Mouse (Mus musculus) splenic B cell, adult 2 months (primary cell): ENCODE data around the gene Ccdc136.
"Not testable (repeated sequence)": the region's sequence is repeated elsewhere in the genome, so short reads cannot be mapped to it uniquely, and the experiment has no call there.

Source experiments
- DNase-seq: peaks from one replicate; pipeline ENCODE4 v3.0.0-alpha.2; 2011; ENCODE audit warnings: low read depth, low spot score
- H3K27me3 ChIP-seq: 2 replicates; pipeline ENCODE4 v1.6.1; 2012; ENCODE audit warnings: mild to moderate bottlenecking, low read length, moderate library complexity, mixed read lengths; ENCODE audit not compliant: control insufficient read depth, poor library complexity, insufficient read depth, severe bottlenecking
- H3K36me3 ChIP-seq: 2 replicates; pipeline ENCODE4 v1.6.1; 2012; ENCODE audit warnings: mild to moderate bottlenecking, low read length, moderate library complexity, mixed read lengths; ENCODE audit not compliant: control insufficient read depth, poor library complexity, insufficient read depth, severe bottlenecking

Ccdc136 gene

DNA sequence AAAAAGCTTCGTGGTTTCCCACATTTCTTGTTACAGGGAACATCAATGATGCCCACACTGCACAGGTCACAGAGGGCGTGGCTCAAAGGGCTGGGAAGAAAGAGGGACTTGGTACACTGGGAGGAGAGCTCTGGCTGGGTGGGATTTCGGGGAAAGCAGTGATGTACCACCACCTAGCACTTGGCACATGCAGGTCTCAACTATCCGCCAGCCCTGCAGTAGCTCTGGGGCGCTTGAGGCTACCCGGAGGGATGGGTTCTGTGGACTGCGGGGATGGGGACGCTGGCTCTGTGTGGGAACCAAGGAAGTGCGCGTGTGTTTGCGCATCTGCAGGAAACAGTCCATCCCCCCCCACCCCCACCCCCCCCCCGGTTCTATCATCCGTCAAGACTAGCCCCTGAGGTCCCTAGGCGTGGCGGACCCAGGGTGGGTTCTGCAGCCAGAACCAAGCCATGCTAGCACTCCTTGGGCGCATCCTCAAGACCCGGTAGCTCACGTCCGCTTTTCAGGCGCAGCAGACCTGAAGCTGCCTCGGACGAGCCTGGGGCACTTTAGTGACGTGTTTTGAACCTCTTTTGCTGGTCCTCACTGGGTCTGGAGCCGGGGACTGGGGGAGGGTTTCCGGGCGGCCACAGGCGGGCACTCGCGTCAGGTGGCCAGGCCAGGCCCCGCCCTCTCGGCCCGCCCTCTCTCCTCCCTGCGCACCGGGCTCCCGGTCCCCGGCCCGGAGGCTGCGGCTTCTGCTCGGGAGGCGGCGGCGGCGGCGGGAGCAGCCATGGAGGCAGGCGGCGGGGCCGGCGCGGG, at the start of gene Ccdc136:
Gene Ccdc136, plus strand, starts transcription at position 400 of the 804 bp plus-strand sequence.
- peak; percentile 32 for DNase-seq
- no peaks in the 10 kb centered on the region for H3K36me3 ChIP-seq
- H3K27me3 ChIP-seq = no peaks in the 10 kb centered on the region

DNA sequence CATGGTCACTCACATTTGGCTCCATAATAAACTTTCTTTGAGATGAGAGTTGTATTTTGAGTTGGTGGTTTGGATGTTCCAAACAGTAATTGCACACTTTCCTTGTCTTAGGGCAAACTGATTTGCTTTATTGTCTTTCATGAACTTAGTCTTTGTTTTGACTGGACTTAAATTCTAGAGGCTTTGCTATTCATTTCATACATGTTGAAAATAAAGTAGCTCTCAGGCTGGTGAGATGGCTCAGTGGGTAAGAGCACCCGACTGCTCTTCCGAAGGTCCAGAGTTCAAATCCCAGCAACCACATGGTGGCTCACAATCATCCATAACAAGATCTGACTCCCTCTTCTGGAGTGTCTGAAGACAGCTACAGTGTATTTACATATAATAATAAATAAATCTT, 49.6 kb upstream of the Ccdc136 start:
- DNase-seq, H3K36me3 ChIP-seq, H3K27me3 ChIP-seq: not testable (repeated sequence)

DNA sequence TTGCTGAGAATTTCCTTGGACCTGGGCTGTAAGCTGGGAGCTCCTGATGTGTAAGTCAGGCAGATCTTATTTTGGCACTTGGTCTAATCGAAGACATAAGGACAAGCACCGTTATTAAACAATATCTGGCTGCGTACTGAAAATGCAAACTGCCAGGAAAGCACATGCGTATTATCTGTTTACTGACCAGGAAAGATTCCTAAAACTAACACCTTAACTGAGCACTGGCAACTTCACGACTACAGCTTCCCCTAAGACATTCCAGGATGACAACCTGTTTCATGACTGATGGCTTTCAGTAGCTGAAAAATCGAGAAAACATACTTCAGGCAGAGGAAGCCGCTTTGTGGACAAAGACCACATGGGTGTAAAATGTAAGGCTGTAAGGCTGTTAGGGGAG, 48.9 kb upstream of the Ccdc136 start:
- H3K36me3 ChIP-seq = no peaks in the 10 kb centered on the region
- no peak for DNase-seq
- H3K27me3 ChIP-seq = no peaks in the 10 kb centered on the region

DNA sequence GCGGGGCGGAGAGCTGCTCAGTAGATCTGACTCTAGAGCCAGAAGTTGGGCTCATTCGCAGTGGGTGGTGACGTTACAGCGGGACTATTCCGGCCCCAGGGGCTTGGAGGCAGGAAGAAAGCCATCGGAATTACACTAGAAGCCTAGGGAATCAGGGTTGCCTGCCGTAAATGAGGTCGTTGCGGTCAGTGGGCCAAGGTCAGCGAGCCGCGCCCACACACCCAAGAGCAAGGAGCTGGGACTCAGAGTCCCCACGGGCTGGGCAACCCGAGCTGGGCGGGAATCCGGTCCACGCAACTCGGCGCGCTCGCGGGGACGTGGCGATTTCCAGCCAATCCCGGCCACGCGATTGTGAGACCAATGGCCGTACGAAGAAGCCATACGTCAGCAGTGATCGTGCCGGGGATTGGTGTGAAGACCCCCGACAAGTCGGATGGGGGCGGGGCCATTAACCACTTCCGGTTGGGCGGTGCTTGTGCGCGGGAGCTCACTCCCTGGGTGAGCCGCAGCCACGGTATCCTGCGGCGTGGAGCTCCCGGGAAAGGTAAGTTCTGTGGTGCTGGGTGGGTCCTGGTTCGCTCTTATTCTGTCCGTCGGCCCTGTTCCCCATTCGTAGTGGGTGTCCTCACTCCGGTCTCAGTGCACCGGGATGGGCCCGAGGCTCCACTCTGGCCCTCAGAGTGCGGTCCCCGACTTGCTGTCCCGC, 48.3 kb upstream of the Ccdc136 start, which contains the start of gene Calu:
Gene Calu, plus strand, starts transcription at position 405 of the 706 bp plus-strand sequence.
- peak; percentile 98 for DNase-seq
- Histone ChIP-seq H3K27me3 (no peaks in the 10 kb centered on the region), H3K36me3 (no peaks in the 10 kb centered on the region)

DNA sequence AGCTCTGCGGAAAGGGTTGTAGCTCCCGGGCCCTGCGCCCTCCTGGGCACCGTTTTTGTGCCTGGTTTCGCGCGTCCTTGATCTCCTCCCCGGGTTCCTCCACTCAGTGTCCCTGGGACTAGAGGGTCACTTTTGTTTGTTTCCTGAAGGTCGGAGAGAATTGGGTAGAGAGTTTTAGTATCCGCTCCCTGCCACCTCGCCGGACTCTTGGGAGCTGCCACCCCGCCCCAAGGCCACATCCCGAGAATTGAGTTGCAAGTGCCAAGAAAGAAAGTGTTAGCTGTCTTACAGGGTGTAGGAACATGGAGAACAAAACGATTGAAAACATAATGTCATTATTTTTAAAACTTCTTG, 47.8 kb upstream of the Ccdc136 start:
- no peak for DNase-seq
- no peaks in the 10 kb centered on the region for H3K36me3 ChIP-seq

DNA sequence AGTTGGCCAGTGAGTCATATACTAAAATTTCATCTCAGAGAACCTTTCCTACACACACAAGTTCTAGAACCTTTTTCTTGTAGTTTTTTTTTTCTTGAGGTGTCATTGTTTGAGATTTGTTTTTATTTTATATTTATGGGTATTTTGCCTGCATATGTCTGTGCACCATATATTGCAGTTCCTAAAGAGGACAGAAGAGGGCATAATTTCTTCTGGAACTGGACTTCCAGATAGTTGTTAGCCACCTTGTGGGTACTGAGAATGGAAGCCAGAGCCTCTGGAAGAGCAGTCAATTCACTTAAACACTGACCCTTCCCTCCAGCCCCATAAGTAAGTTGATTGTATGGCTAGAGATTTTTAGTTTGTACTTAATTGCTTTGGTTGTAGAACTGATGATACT, 44.5 kb upstream of the Ccdc136 start:
- no peaks in the 10 kb centered on the region for H3K27me3 ChIP-seq
- DNase-seq = peak; percentile 66
- H3K36me3 ChIP-seq = peaks cover 4% of the 10 kb centered on the region; the same call in 1 of the 2 replicates

More for the DNA sequence above, 47.8 kb upstream of the Ccdc136 start:
- no peaks in the 10 kb centered on the region for H3K27me3 ChIP-seq

DNA sequence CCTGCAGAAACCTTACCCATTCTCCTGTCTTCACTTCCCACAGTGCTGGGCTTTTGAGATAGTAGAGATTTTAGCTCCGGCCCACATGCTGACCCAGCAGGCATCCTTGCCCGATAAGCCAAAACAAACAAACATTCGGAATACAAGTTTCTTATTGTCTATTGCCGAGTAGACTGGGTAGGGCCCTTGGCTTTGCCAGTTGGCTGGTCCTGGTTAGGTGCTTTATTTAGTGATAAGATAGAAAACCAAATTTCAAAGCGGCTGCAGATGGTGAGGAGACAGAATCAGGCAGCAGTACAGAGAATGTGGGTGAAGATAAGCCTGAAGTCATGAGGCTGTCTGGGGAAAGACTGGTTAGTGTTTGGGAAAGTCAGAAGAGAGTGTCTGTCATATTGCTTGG, 43.3 kb upstream of the Ccdc136 start:
- Histone ChIP-seq H3K36me3 (peaks cover 5% of the 10 kb centered on the region; the same call in 1 of the 2 replicates), H3K27me3 (no peaks in the 10 kb centered on the region)
- no peak for DNase-seq

DNA sequence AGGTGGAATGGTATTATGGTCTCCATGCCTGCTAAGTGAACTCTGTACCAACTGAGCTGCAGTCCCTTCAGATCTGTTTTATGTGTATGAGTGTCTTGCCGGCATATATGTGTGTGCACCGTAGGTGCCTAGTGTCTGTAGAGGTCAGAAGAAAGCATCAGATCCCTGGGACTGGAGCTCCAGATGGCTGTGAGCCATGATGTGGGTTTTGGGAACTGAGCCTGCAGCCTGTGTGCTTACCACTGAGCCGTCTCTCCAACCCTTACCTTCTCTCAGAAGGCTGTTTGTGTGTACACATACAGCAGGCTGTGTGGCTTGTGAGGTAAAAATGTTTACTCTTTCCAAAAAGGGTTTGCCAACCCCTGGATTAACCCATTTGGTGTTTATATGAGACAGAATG, 36.7 kb upstream of the Ccdc136 start:
- no peak for DNase-seq
- H3K27me3 ChIP-seq = no peaks in the 10 kb centered on the region
- peaks cover 17% of the 10 kb centered on the region for H3K36me3 ChIP-seq

DNA sequence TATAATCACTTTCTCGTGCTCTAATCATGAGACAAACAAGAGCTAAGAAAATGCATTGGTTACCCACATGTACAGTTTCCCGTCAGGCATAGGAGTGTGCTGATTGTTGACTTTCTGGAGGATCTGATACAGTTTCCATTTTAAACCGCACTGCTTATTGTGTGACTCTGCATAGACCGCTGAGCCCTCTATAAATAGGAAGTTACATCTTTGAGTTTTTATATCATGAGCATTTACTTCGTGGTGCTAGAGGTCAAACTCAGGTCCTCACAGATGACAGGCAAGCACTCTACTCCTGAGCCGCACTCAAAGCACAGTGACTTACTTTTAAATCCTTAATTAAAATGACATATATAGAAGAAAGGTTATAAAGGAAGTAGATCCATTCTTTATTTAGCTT, 35.9 kb upstream of the Ccdc136 start:
- no peak for DNase-seq
- Histone ChIP-seq H3K27me3 (no peaks in the 10 kb centered on the region), H3K36me3 (peaks cover 17% of the 10 kb centered on the region)

DNA sequence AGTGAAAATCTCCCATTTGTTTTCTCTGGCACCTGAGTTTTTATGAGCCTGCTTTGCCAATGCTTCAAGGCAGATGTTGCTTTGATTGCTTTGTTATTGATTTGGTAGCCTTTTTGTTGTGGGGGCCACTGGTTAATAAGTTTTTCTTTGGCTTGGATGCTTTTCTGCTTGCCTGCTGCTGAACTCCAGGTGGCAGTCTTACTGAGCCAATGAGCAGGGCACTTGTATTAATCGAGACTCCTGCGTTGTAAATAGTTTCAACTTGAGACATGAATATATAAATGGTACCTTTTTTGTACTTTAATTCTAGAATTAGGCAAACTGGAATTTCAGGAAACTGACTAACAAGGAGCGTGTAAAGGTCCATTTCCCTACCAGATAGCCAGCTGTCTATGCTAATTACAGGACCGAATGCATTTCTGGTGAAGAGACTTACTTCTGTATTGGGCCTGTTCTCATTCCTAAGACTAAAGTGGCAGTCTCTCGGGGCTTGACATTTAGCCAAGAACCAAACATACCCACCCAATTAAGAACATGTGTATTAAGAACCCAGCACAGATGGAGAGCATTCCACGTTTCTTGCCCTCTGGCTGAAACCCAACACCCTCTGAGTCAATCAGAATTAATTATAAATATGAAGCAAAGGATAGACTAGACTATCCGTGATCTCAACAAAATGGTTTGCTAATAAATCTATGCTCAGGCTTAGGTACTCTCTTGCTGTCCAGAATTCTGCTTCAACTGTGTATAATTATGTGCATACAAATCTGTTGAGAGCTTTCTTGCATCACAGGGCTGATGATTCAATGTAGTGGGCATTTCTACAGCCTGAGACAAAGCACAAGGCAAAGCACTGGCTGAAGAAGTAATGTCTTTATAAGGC, 33.6 kb upstream of the Ccdc136 start:
- H3K27me3 ChIP-seq = no peaks in the 10 kb centered on the region
- DNase-seq = no peak

DNA sequence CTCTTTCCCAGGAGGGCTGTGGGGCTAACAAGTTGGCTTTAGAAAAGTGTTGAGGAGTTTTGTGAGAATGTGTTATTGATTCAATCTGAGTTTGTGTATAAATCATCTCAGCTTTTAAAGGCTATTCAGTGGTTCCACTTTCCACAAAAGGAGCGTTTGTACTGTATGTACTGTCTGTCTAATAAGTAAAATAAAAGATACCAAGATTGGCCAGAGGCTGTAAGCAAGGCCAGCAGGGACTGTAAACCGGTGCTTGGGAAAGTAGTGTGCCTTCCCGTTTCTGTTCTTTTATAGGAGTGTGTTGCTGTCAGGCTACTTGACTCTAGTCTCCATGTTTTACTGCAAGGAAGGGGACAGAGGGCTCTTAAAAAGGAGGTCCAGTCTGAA, 33.0 kb upstream of the Ccdc136 start:
- no peaks in the 10 kb centered on the region for H3K27me3 ChIP-seq
- H3K36me3 ChIP-seq = peaks cover 14% of the 10 kb centered on the region
- DNase-seq = no peak

More for the DNA sequence above, 33.6 kb upstream of the Ccdc136 start:
- peaks cover 14% of the 10 kb centered on the region for H3K36me3 ChIP-seq

DNA sequence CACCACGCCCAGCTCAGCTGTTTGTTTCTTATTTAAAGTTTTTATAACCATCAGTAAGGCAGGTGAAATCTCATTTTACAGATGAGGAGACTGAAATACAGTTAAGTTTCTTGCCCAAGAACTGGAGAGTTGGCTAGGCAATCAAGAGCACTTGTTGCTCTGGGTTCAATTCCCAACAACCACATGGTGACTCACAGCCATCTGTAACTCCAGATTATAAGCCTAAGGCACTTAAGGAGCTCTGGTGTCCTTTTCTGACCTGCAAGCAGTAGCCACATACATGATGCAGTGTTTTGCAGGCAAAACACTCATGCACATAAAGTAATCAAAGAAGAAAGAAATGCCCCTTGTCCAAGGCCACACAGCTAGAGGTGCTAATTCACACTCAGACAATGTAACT, 30.8 kb upstream of the Ccdc136 start:
- no peak for DNase-seq
- peaks cover 10% of the 10 kb centered on the region for H3K36me3 ChIP-seq
- no peaks in the 10 kb centered on the region for H3K27me3 ChIP-seq

DNA sequence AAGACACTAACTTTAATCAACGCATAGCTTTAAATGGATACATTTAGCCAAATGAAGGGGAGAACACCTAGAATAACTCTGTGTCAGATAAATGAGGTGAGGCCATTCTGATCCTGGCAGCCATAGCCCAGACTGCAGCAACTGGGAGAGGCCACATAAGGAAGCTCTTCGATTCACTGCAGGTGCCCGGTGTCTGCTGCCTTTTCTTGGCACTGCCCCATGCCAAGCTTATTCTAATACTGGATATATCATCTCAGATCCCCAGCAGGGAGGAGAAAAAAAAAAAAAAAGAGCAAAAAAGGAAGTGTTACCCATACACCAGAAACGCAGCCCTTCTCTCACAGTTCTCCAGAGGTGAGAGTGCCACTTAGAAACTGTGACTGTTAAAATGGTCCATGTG, 18.7 kb upstream of the Ccdc136 start:
- no peak for DNase-seq
- Histone ChIP-seq H3K27me3 (no peaks in the 10 kb centered on the region), H3K36me3 (peaks cover 3% of the 10 kb centered on the region; the same call in 1 of the 2 replicates)

DNA sequence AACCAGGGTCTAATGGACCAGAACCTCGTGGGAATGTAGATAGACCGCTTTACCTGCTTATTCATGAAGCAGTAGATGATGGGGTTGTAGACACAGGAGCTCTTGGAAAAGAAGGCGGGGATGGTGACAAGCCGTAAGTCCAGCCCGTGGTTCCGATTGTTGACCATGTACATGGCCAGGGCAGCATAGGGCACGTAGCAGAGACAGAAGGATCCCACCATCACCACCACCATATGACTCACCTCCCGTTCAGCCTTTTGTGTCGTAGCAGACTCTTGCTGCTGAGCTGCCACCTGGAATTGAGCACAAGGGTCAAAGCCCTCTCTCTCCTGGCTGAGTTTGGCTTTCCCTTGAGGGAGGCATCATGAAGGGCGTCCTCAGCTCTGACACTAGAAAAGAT, 17.4 kb upstream of the Ccdc136 start:
- DNase-seq = no peak
- no peaks in the 10 kb centered on the region; the same call in 1 of the 2 replicates for H3K36me3 ChIP-seq
- H3K27me3 ChIP-seq = no peaks in the 10 kb centered on the region
